Mouse (Mus musculus) heart, embryonic 10.5 days (tissue): ENCODE measurements around the gene Fbxl20. TPM values are rescaled to one million over a fixed set of nuclear protein-coding genes. Genes with fewer than 3 reads are reported as not detected.

Source experiments
- DNase-seq: peaks from one replicate; pipeline ENCODE4 v3.0.0-alpha.2; 2017; ENCODE audit warnings: low spot score
- H3K27ac ChIP-seq: fragments of 300-500 bp; sonication (generic); 2 replicates; pipeline ENCODE4 v1.5.1; 2016; ENCODE audit warnings: mild to moderate bottlenecking
- H3K27me3 ChIP-seq: fragments of 300-500 bp; sonication (generic); 2 replicates; pipeline ENCODE4 v1.6.1; 2016; ENCODE audit warnings: mild to moderate bottlenecking; ENCODE audit not compliant: poor library complexity, insufficient read depth, severe bottlenecking
- H3K36me3 ChIP-seq: fragments of 300-500 bp; sonication (generic); 2 replicates; pipeline ENCODE4 v1.6.1; 2016; ENCODE audit warnings: mild to moderate bottlenecking, moderate library complexity
- H3K4me1 ChIP-seq: fragments of 300-500 bp; sonication (generic); 2 replicates; pipeline ENCODE4 v1.6.1; 2016; ENCODE audit warnings: mild to moderate bottlenecking
- H3K4me3 ChIP-seq: fragments of 300-500 bp; sonication (generic); 2 replicates; pipeline ENCODE4 v1.5.1; 2016; ENCODE audit warnings: mild to moderate bottlenecking, moderate library complexity
- H3K9me3 ChIP-seq: fragments of 300-500 bp; sonication (generic); 2 replicates; pipeline ENCODE4 v1.6.1; 2016; ENCODE audit warnings: mild to moderate bottlenecking, moderate library complexity
- WGBS: fragments of 180-500 bp; shearing (Covaris S2); methylation state at CpG from one replicate; pipeline ENCODE4 v1.1.7; 2016; 5-methylcytosine and 5-hydroxymethylcytosine counted together
- polyA plus RNA-seq: library from polyadenylated mRNA; unstranded; fragments of >200 nt; fragmentation: Nextera tagmentation; extraction: Ambion mirVana; gene quantifications from 2 replicates; pipeline ENCODE4 v1.2.1, GENCODE M21; 2016

The Fbxl20 gene
- polyA plus RNA-seq, 1 experiment from 2014 or later: 13.9 TPM

DNA sequence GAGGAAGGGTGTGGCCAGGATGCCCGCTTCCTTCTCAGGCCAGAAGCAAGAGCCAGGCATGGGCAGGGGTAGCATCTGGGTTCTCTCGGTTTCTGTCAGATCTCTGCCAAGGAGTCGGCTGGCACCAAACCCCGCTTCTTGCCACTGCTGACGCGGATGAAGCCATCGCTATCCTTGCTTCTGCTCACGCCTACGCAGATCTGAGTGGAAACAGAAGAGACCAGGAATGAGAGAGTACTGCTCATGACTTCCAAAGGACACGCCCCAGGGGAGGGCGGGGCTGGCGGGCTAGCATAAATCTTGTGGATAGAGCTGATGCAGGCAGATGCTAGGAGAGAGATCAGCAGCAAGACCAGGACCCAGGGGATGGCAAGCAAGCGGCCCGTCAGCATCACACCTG is 112.3 kb downstream of the Fbxl20 start:
- no peaks in the 10 kb centered on the region for H3K9me3 ChIP-seq
- H3K36me3 ChIP-seq: no peaks in the 10 kb centered on the region
- peaks cover 32% of the 10 kb centered on the region for H3K4me1 ChIP-seq
- no peak overlapping the region for H3K4me3 ChIP-seq
- 43% methylated on average over 14 of the region's 14 CpGs for whole genome bisulfite sequencing
- peaks cover 54% of the 10 kb centered on the region for H3K27me3 ChIP-seq
- no peak overlapping the region for H3K27ac ChIP-seq
- no peak for DNase-seq

DNA sequence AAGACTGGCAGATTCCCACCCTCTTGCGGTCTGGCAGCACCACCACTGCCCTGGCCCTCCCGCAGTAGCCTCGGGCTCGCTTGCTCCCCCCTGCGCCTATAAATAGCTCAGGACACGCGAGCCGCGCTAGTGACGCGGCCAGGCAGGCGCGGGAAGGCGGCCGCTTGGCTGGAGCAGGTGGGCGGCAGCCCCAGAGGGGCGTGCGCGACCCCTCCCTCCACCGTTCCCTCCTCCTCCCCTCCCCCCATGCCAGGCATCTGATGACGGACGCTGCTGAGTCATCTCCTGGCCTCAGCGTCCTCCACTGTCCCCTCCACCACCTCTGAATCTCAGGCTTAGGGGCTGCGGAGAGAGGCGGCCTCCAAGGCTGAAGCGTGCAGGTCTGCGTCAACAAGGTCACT is 114.2 kb downstream of the Fbxl20 start:
- Histone ChIP-seq H3K27me3 (peaks cover 48% of the 10 kb centered on the region), H3K27ac (peak overlapping the region; percentile 80), H3K9me3 (no peaks in the 10 kb centered on the region), H3K4me3 (peak overlapping the region; percentile 57), H3K36me3 (peaks cover 5% of the 10 kb centered on the region), H3K4me1 (peaks cover 28% of the 10 kb centered on the region)
- DNase-seq: peak; percentile 85
- WGBS: 1% methylated on average over 26 of the region's 27 CpGs

DNA sequence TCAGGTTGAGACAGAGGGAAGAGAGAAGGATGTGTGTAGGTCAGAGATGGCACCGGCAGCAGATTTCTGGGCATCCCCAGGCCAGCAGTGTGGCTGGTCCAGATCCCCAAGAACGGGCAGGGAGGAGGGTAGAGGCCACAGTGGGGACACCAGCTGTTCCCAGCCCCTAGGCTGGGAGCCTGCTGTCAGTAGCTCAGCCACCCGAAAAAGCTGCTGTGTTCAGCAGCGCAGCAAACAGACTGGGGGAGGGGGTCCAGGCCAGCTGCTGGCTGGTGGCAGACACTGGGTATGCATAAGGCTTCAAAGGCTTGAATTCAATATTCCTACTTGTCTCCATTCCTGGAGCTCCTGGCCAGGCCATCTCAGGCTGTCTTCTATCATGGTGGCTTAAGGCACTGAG is 115.4 kb downstream of the Fbxl20 start:
- no peak overlapping the region for H3K27ac ChIP-seq
- 43% methylated on average over 4 of the region's 4 CpGs for WGBS
- no peaks in the 10 kb centered on the region for H3K9me3 ChIP-seq
- H3K4me1 ChIP-seq: peaks cover 25% of the 10 kb centered on the region
- peaks cover 45% of the 10 kb centered on the region for H3K27me3 ChIP-seq
- H3K36me3 ChIP-seq: peaks cover 17% of the 10 kb centered on the region
- no peak overlapping the region for H3K4me3 ChIP-seq
- no peak for DNase-seq

DNA sequence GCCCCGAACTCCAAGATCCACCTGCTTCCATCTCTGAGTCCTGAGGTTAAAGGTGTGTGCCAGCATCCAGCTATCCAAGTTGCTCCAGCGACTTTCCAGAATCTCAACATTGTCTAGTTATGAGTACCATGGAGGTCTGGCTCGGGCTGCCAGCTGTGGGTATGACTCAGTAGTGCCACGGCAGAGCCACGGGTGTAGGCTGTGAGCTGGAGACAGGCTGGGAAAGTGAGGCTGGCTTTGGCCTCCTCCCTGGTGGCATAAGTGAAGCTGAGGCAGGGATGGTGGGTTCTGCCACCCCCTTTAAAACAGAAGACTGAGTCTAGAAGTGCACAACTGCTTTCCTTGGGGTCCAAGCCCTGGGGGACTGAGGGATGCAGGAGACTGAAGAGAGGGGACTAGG is 116.1 kb downstream of the Fbxl20 start:
- WGBS: 81% methylated on average over 5 of the region's 5 CpGs
- Histone ChIP-seq H3K4me1 (peaks cover 25% of the 10 kb centered on the region), H3K4me3 (no peak overlapping the region), H3K9me3 (no peaks in the 10 kb centered on the region), H3K27ac (no peak overlapping the region), H3K27me3 (peaks cover 39% of the 10 kb centered on the region), H3K36me3 (peaks cover 24% of the 10 kb centered on the region)
- DNase-seq: no peak

Other genes starting within 250 kb of the Fbxl20 start
- gene Plxdc1, start 164.0 kb downstream of the Fbxl20 start, polyA plus RNA-seq: not detected in 2 replicates
- gene Arl5c, start 154.2 kb downstream of the Fbxl20 start, polyA plus RNA-seq: 9.8 and 15.7 TPM in 2 replicates
- 4.6 and 5.3 TPM in 2 replicates for gene Cacnb1, start 127.4 kb downstream of the Fbxl20 start, polyA plus RNA-seq
- gene Rpl19, start 123.7 kb downstream of the Fbxl20 start, polyA plus RNA-seq: 867 and 1,011 TPM in 2 replicates
- 0.21 and 0.34 TPM in 2 replicates for gene Stac2, start 96.9 kb downstream of the Fbxl20 start, polyA plus RNA-seq
- 43.7 and 51.5 TPM in 2 replicates for gene Med1, start 42.9 kb upstream of the Fbxl20 start, polyA plus RNA-seq
- 7.9 and 10.9 TPM in 2 replicates for gene Cdk12, start 52.7 kb upstream of the Fbxl20 start, polyA plus RNA-seq
- not detected in 2 replicates for gene Neurod2, start 179.2 kb upstream of the Fbxl20 start, polyA plus RNA-seq
- gene Ppp1r1b, start 198.0 kb upstream of the Fbxl20 start, polyA plus RNA-seq: 8.1 and 20.1 TPM in 2 replicates
- 51.0 and 53.0 TPM in 2 replicates for gene Stard3, start 208.0 kb upstream of the Fbxl20 start, polyA plus RNA-seq
- 86.0 and 159 TPM in 2 replicates for gene Tcap, start 233.4 kb upstream of the Fbxl20 start, polyA plus RNA-seq
- gene Pnmt, start 236.0 kb upstream of the Fbxl20 start, polyA plus RNA-seq: 5.0 and 5.1 TPM in 2 replicates